Mouse (Mus musculus) E14TG2a.4 (cell line): Measurements from ENCODE around the gene Cpa4.

Experiments
- CTCF ChIP-seq: conservative IDR thresholded peaks from 2 replicates; pipeline ENCODE4 v1.5.1; 2014; ENCODE audit warnings: low read length
- NANOG ChIP-seq: IDR thresholded peaks from 2 replicates; pipeline ENCODE4 v1.6.1; 2014; ENCODE audit warnings: borderline replicate concordance, low read length, mixed read lengths
- POU5F1 ChIP-seq: IDR thresholded peaks from 2 replicates; pipeline ENCODE4 v1.6.1; 2014; ENCODE audit warnings: low read length, borderline replicate concordance

GRCm38 (mm10) chr6:30543077-30543476 lies 25.1 kb upstream of the Cpa4 start:
- no peak for TF ChIP-seq CTCF
- no peak for TF ChIP-seq POU5F1
- TF ChIP-seq NANOG: no peak
